Mouse (Mus musculus) intestine, embryonic 15.5 days (tissue): Measurements from ENCODE around the gene Plagl2. TPM values are rescaled to one million over a fixed set of nuclear protein-coding genes. Genes with fewer than 3 reads are reported as not detected.

ENCODE experiments used
- ATAC-seq: fragments of 200-750 bp; cut with Nextera tagmentation; 2 replicates; pipeline ENCODE4 v1.8.0; 2017; ENCODE audit warnings: moderate TSS enrichment, moderate library complexity
- H3K27ac ChIP-seq: fragments of 300-500 bp; sonication (generic); 2 replicates; pipeline ENCODE4 v1.5.1; 2015; ENCODE audit warnings: mild to moderate bottlenecking, inconsistent platforms
- H3K27me3 ChIP-seq: fragments of 300-500 bp; sonication (generic); replicated peaks from 2 replicates; pipeline ENCODE4 v1.6.1; 2015; ENCODE audit warnings: inconsistent platforms
- H3K36me3 ChIP-seq: fragments of 300-500 bp; sonication (generic); 2 replicates; pipeline ENCODE4 v1.6.1; 2015; ENCODE audit warnings: inconsistent platforms
- H3K4me1 ChIP-seq: fragments of 300-500 bp; sonication (generic); replicated peaks from 2 replicates; pipeline ENCODE4 v1.6.1; 2015; ENCODE audit warnings: inconsistent platforms
- H3K4me2 ChIP-seq: fragments of 300-500 bp; sonication (generic); replicated peaks from 2 replicates; pipeline ENCODE4 v1.6.1; 2015; ENCODE audit warnings: mild to moderate bottlenecking, inconsistent platforms
- H3K4me3 ChIP-seq: fragments of 300-500 bp; sonication (generic); replicated peaks from 2 replicates; pipeline ENCODE4 v1.5.1; 2015; ENCODE audit warnings: inconsistent platforms
- H3K9ac ChIP-seq: fragments of 300-500 bp; sonication (generic); 2 replicates; pipeline ENCODE4 v1.6.1; 2015; ENCODE audit warnings: inconsistent platforms
- H3K9me3 ChIP-seq: fragments of 300-500 bp; sonication (generic); 2 replicates; pipeline ENCODE4 v1.6.1; 2016; ENCODE audit warnings: inconsistent platforms
- WGBS: fragments of 180-500 bp; shearing (Covaris S2); methylation state at CpG from one replicate; pipeline ENCODE4 v1.1.7; 2015; 5-methylcytosine and 5-hydroxymethylcytosine counted together
- polyA plus RNA-seq: library from polyadenylated mRNA; unstranded; fragments of >200 nt; fragmentation: Nextera tagmentation; extraction: Ambion mirVana; gene quantifications from 2 replicates; pipeline ENCODE4 v1.2.1, GENCODE M21; 2015

The Plagl2 gene
- polyA plus RNA-seq, 1 experiment from 2014 or later, result 48.0 TPM

DNA sequence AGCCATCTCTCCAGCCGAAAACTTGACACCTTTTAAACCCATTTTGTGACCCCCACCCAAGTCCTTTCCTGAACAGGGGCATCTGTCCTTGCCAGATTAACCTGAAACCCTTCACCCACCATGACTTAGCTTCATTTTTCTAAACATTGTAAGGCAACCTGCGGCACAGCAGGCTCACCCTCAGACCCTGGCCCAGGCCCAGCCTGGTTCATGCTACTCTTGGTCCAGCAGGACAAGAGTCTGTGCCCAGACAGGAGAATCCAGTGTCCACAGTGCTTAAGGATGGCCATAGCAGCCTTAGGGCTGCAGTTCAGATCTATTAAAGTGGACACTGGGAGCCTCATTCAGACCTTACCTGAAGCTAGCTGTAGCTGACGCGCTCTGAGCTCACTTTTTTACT lies 27.9 kb downstream of the Plagl2 start:
- H3K4me2 ChIP-seq, result no peak overlapping the region
- 88% methylated on average over 4 of the region's 4 CpGs for WGBS

DNA sequence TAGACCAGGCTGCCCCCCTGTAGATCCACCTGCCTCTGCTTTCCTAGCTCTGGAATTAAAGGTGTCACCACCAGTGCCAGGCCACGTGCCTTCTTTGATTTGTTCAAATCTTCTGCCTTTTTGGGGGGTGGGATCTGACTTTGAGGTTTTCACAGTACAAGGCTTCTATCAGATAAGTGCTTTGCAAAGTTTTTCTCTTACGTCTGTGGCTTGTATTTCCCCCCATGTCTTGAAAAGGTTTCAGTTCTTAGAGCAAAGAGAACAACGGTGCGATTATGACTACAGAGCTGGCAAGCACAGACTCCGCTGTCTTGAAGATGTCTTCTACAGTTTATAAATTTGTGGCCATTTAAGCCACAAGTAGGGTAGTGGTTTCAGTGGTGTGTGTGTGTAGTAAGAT lies 29.8 kb downstream of the Plagl2 start:
- H3K27me3 ChIP-seq, result no peaks in the 10 kb centered on the region
- H3K4me1 ChIP-seq, result no peaks in the 10 kb centered on the region
- no peak overlapping the region for H3K4me3 ChIP-seq
- no peak overlapping the region for H3K4me2 ChIP-seq
- no peaks in the 10 kb centered on the region for H3K9me3 ChIP-seq
- ATAC-seq, result no peak
- 93% methylated on average over 5 of the region's 5 CpGs for WGBS
- no peak overlapping the region for H3K27ac ChIP-seq
- no peak overlapping the region for H3K9ac ChIP-seq
- H3K36me3 ChIP-seq, result peaks cover 22% of the 10 kb centered on the region

More for the DNA sequence above, 27.9 kb downstream of the Plagl2 start:
- H3K27ac ChIP-seq, result no peak overlapping the region
- no peaks in the 10 kb centered on the region for H3K9me3 ChIP-seq
- H3K36me3 ChIP-seq, result peaks cover 10% of the 10 kb centered on the region
- H3K4me1 ChIP-seq, result no peaks in the 10 kb centered on the region
- no peak overlapping the region for H3K9ac ChIP-seq
- no peak overlapping the region for H3K4me3 ChIP-seq
- no peak for ATAC-seq
- H3K27me3 ChIP-seq, result no peaks in the 10 kb centered on the region

DNA sequence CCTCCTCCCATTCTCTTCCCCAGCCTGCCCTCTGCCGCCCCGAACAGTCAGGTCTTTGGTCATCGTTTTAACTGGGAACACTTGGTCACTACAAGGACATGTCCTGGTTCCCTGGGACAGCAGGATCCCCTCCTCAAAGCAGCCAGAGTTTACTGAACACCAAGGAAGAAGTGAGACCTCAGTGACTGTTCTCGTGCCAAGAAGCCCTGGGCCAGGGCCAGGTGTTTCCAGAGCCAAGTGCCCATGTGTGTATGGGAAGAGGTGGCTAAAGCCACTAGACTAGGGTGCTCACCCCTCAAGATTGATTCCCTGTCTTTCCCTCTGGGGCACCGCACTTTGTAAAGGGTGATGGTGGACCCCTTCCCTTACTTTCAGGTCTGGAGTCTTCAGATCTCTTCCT lies 31.9 kb downstream of the Plagl2 start:
- Histone ChIP-seq H3K4me2 (no peak overlapping the region), H3K36me3 (peaks cover 31% of the 10 kb centered on the region), H3K4me1 (no peaks in the 10 kb centered on the region), H3K27ac (no peak overlapping the region), H3K4me3 (no peak overlapping the region), H3K9ac (no peak overlapping the region), H3K9me3 (no peaks in the 10 kb centered on the region), H3K27me3 (no peaks in the 10 kb centered on the region)
- WGBS, result 93% methylated on average over 5 of the region's 5 CpGs
- no peak for ATAC-seq

DNA sequence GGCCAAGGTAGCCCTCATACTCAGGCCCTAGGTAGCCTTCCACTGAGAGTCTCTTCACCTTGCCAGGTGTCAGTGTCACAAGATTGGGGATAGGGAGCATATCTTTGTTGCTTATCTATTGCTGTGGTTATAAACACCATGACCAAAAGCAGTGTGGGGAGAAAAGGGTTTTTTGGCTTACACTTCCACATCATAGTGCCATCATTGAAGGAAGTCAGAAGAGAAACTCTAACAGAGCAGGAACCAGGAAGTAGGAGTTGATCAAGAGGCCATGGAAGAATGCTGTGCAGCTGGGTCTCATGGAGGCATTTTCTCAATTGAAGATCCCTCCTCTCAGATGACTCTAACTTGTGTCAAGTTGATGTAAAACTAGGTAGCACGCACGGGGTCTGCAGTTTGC lies 33.1 kb downstream of the Plagl2 start:
- no peak for ATAC-seq
- WGBS, result 97% methylated on average over 2 of the region's 2 CpGs

DNA sequence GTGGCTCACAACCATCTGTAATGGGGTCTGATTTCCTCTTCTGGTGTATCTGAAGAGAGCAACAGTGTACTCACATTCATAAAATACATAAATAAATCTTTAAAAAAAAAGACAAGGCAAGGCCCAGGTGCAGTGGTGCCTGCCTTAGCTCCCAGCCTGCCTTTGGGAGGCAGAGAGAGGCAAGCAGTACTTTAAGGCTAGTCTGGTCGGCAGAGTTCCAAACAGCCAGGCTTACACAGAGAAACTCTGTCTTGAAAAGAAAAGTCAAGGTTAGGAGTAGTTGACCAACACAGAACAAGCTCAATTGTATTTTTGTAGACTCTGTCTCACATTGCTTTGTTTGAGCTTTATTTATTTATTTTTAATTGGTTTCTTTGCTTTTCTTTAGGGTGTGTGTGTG lies 38.5 kb downstream of the Plagl2 start:
- Histone ChIP-seq H3K4me2 (no peak overlapping the region), H3K9me3 (no peaks in the 10 kb centered on the region), H3K4me1 (no peaks in the 10 kb centered on the region), H3K9ac (no peak overlapping the region), H3K27me3 (no peaks in the 10 kb centered on the region), H3K27ac (no peak overlapping the region), H3K36me3 (peaks cover 35% of the 10 kb centered on the region), H3K4me3 (no peak overlapping the region)
- no peak for ATAC-seq
- WGBS, result 87% methylated on average over 1 of the region's 1 CpGs

More for the DNA sequence above, 33.1 kb downstream of the Plagl2 start:
- no peaks in the 10 kb centered on the region for H3K9me3 ChIP-seq
- no peak overlapping the region for H3K4me2 ChIP-seq
- H3K4me3 ChIP-seq, result no peak overlapping the region
- no peaks in the 10 kb centered on the region for H3K4me1 ChIP-seq
- H3K27me3 ChIP-seq, result no peaks in the 10 kb centered on the region
- H3K27ac ChIP-seq, result no peak overlapping the region
- H3K36me3 ChIP-seq, result peaks cover 31% of the 10 kb centered on the region
- H3K9ac ChIP-seq, result no peak overlapping the region

DNA sequence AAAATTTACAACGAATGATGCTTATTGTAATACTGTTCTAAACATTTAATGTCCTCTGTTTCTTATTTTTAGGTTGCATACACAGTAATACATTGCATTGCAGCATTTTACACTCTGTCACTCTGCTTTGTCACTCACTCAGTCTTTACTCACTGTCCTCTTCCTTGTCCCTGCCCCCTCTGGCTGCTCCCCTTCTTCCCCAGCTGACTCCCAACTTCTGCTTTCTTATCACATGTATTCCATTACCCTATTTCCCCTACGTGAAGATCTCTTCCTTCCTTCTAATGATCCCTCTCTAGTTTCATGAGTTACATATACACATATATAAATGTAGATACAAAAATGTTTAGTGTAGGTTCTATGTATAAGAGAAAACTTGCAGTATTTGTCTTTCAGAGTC lies 42.1 kb downstream of the Plagl2 start:
- WGBS, result 81% methylated on average over 2 of the region's 2 CpGs
- Histone ChIP-seq H3K4me3 (no peak overlapping the region), H3K36me3 (peaks cover 40% of the 10 kb centered on the region), H3K4me1 (no peaks in the 10 kb centered on the region), H3K9ac (no peak overlapping the region), H3K27ac (no peak overlapping the region), H3K27me3 (no peaks in the 10 kb centered on the region), H3K9me3 (no peaks in the 10 kb centered on the region), H3K4me2 (no peak overlapping the region)
- no peak for ATAC-seq

GRCm38 (mm10) chr2:153198485-153198884 lies 42.7 kb downstream of the Plagl2 start:
- Histone ChIP-seq H3K36me3 (peaks cover 42% of the 10 kb centered on the region), H3K9ac (no peak overlapping the region), H3K27ac (no peak overlapping the region), H3K4me2 (no peak overlapping the region), H3K4me1 (no peaks in the 10 kb centered on the region), H3K4me3 (no peak overlapping the region), H3K27me3 (no peaks in the 10 kb centered on the region), H3K9me3 (no peaks in the 10 kb centered on the region)
- WGBS, result 70% methylated on average over 5 of the region's 5 CpGs
- no peak for ATAC-seq

DNA sequence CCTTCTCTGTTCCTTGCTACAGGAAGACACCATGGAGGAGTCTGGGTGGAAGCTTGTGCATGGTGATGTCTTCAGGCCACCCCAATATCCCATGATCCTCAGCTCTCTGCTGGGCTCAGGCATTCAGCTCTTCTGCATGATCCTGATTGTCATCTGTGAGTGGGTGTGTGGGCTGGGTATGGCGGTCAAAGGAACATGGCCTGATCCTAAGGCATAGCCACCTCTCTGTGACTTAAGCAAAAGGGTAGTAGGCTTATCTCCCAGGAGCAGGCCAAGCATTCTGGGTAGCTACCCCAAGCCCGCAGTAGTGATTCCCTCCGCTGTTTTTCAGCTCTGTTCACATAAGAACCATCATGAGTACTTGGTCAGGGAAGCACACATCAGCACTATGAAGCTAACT lies 47.0 kb downstream of the Plagl2 start:
- no peak overlapping the region for H3K9ac ChIP-seq
- H3K27ac ChIP-seq, result no peak overlapping the region
- WGBS, result 98% methylated on average over 3 of the region's 3 CpGs
- peaks cover 52% of the 10 kb centered on the region for H3K36me3 ChIP-seq
- H3K9me3 ChIP-seq, result no peaks in the 10 kb centered on the region
- H3K27me3 ChIP-seq, result no peaks in the 10 kb centered on the region
- H3K4me1 ChIP-seq, result no peaks in the 10 kb centered on the region
- no peak overlapping the region for H3K4me2 ChIP-seq
- ATAC-seq, result no peak
- no peak overlapping the region for H3K4me3 ChIP-seq

GRCm38 (mm10) chr2:153191242-153191641 lies 50.0 kb downstream of the Plagl2 start:
- H3K36me3 ChIP-seq, result peaks cover 46% of the 10 kb centered on the region
- H3K4me2 ChIP-seq, result no peak overlapping the region
- no peaks in the 10 kb centered on the region for H3K27me3 ChIP-seq
- ATAC-seq, result no peak
- 87% methylated on average over 2 of the region's 2 CpGs for WGBS
- H3K9me3 ChIP-seq, result no peaks in the 10 kb centered on the region
- H3K9ac ChIP-seq, result no peak overlapping the region
- H3K4me3 ChIP-seq, result no peak overlapping the region
- no peaks in the 10 kb centered on the region for H3K4me1 ChIP-seq
- no peak overlapping the region for H3K27ac ChIP-seq

GRCm38 (mm10) chr2:153187848-153188247 lies 53.4 kb downstream of the Plagl2 start:
- no peak for ATAC-seq
- H3K9ac ChIP-seq, result no peak overlapping the region
- WGBS, result 75% methylated on average over 2 of the region's 2 CpGs
- H3K4me1 ChIP-seq, result no peaks in the 10 kb centered on the region
- H3K4me3 ChIP-seq, result no peak overlapping the region
- no peak overlapping the region for H3K27ac ChIP-seq
- no peak overlapping the region for H3K4me2 ChIP-seq
- H3K9me3 ChIP-seq, result no peaks in the 10 kb centered on the region
- H3K27me3 ChIP-seq, result no peaks in the 10 kb centered on the region
- peaks cover 32% of the 10 kb centered on the region for H3K36me3 ChIP-seq

- no peaks in the 10 kb centered on the region for H3K4me1 ChIP-seq
- WGBS, result 67% methylated on average over 2 of the region's 2 CpGs
- no peak overlapping the region for H3K9ac ChIP-seq
- no peaks in the 10 kb centered on the region for H3K9me3 ChIP-seq
- no peak for ATAC-seq
- H3K4me3 ChIP-seq, result no peak overlapping the region
- no peaks in the 10 kb centered on the region for H3K27me3 ChIP-seq
- H3K36me3 ChIP-seq, result peaks cover 30% of the 10 kb centered on the region
- no peak overlapping the region for H3K4me2 ChIP-seq
- no peak overlapping the region for H3K27ac ChIP-seq
Measured at GRCm38 (mm10) chr2:153186176-153186591, 55.0 kb downstream of the Plagl2 start.

DNA sequence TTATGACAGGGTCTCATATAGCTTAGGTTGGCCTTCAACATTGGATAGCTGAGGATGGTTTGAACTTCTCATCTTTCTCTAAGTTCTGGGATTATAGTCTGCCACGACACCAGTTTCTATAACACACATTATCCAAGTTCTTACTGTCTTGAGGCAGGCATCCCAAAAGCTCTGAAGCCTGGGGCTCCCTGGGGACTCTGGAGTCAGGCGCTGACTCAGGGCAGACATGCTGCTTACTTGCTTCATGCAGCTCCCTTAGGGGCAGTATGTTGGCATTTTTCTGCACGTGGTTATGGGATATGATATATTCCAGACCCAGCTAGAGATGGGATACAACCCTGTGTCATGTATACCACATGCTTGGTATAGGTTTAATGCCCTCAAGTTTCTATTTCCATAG lies 61.3 kb downstream of the Plagl2 start:
- peaks cover 20% of the 10 kb centered on the region for H3K36me3 ChIP-seq
- no peaks in the 10 kb centered on the region for H3K27me3 ChIP-seq
- no peak overlapping the region for H3K9ac ChIP-seq
- ATAC-seq, result no peak
- no peak overlapping the region for H3K4me2 ChIP-seq
- no peak overlapping the region for H3K4me3 ChIP-seq
- H3K4me1 ChIP-seq, result peaks cover 4% of the 10 kb centered on the region; the same call in 1 of the 2 replicates
- 83% methylated on average over 3 of the region's 3 CpGs for WGBS
- no peak overlapping the region for H3K27ac ChIP-seq
- no peaks in the 10 kb centered on the region for H3K9me3 ChIP-seq

DNA sequence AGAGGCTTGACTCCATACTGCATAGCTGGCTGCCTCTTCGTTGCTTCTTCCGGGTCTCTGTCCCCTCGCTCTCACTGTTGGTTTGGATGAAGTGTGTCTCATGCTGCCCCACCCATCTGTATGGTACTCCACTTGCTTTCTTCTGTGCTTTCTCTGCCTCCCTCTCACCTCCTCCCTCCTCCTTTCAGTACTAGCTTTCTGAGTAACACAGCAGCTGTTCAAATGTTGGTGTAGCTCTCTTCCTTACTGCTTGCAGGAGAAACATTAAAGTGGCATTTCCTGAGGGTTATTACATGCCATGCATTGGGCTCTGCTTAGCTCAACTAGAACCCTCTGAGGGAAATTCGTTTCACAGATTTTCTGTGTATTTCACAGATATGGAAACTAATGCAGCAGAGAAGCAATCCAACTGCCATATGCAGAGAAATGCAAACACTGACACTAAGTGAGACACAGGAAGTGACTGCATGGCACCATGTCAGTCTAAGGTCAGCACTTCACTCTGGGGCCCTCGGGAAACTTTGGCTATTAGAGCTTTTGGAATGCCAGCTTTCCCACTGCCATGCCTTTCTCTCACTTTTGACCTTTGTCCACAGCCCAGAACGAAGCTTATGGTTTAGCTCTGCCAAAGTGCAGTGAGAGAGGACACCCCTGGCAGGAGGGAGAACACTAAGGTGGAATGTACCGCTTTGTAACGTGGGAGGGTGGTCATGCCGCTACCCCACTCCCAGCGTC lies 61.9 kb downstream of the Plagl2 start:
- H3K36me3 ChIP-seq, result peaks cover 20% of the 10 kb centered on the region
- no peaks in the 10 kb centered on the region for H3K9me3 ChIP-seq
- ATAC-seq, result peak; percentile 23; the same call in 1 of the 2 replicates
- H3K27me3 ChIP-seq, result no peaks in the 10 kb centered on the region
- no peak overlapping the region for H3K4me3 ChIP-seq
- H3K27ac ChIP-seq, result no peak overlapping the region
- 78% methylated on average over 10 of the region's 10 CpGs for WGBS
- H3K9ac ChIP-seq, result no peak overlapping the region
- no peak overlapping the region for H3K4me2 ChIP-seq
- peaks cover 4% of the 10 kb centered on the region; the same call in 1 of the 2 replicates for H3K4me1 ChIP-seq
